Mouse (Mus musculus): Measurements from ENCODE around the gene Ttc7. TPM values are rescaled to one million over a fixed set of nuclear protein-coding genes. Genes with fewer than 3 reads are reported as not detected.

Gene Ttc7
- polyA plus RNA-seq, 1 experiment from 2014 or later, result 61.6 TPM

DNA sequence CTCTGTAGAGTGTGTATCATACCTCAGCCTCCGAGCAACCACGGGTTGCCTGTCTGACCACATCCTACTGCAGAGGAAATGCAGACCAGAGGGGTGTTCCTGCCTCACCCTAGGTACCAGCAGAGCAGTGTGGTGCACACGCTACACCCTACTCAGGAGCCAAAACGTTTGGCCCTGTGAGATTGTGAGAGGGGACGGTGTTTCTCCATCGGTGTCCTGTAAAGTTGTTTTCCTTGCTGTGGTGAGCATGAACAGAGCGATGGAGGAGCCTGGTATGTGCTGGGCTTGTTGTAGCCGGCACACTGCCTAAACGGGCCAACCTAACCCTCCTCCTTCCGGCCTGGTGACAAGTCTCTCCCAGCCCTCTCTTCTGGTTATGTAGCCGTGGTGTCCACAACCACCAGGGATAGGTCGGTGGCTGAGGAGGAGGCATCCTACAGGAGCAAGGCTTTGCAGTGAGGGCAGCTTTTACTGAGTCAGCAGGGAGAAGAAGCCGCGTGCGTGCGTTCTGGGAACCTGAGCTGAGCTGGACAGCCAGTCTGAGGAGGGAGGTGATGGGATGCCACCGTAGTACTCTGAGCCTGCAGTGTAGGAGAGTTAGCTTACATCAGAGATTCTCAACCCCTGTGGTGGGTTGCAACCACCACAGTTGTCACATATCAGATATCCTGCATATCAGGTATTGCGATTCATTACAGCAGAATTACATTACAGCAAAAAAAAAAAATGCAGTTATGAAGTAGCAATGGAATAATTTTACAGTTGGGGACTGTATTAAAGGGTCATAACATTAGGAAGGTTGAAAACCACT, 62.0 kb downstream of the Ttc7 start:
- Histone ChIP-seq H3K36me3 (ENCODE audit: inconsistent target) (peaks cover 77% of the 10 kb centered on the region), H3K4me3 (ENCODE audit: inconsistent target) (no peak overlapping the region), H3K27ac (no peak overlapping the region), H3K79me2 (ENCODE audit: inconsistent target) (no peaks in the 10 kb centered on the region)
- 27% methylated on average over 18 of the region's 18 CpGs for WGBS (ENCODE audit: missing documents)

- no peak overlapping the region for H3K27ac ChIP-seq
- H3K4me3 ChIP-seq (ENCODE audit: inconsistent target), result no peak overlapping the region
- no peaks in the 10 kb centered on the region for H3K79me2 ChIP-seq (ENCODE audit: inconsistent target)
- H3K36me3 ChIP-seq (ENCODE audit: inconsistent target), result peaks cover 77% of the 10 kb centered on the region
- whole genome bisulfite sequencing (ENCODE audit: missing documents), result 46% methylated on average over 4 of the region's 4 CpGs
These were observed 62.5 kb downstream of the Ttc7 start for GRCm38 (mm10) chr17:87345252-87345593.

GRCm38 (mm10) chr17:87348353-87348752, 65.7 kb downstream of the Ttc7 start:
- WGBS (ENCODE audit: missing documents), result 97% methylated on average over 9 of the region's 9 CpGs
- Histone ChIP-seq H3K79me2 (ENCODE audit: inconsistent target) (no peaks in the 10 kb centered on the region), H3K4me3 (ENCODE audit: inconsistent target) (no peak overlapping the region), H3K27ac (no peak overlapping the region), H3K36me3 (ENCODE audit: inconsistent target) (peaks cover 58% of the 10 kb centered on the region)

DNA sequence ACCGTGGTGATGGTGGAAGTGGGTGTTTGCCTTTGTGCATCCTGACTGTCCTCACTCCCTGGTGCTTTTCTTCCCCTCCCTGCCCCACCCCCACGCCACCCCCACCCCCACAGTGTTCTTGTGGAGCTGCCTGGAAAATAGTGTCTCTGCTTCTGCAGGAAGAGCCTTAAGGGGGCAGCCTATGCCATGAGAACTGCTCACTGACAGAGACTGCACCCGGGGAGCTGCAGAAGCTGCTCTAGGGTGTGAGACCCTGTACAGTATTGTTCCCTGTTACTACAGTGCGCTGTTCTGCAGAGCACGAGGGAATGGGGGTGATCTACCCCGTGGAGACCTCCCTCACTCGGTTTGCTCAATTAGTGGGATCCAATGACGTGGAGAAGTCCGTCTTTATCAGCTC, 66.4 kb downstream of the Ttc7 start:
- peaks cover 61% of the 10 kb centered on the region for H3K36me3 ChIP-seq (ENCODE audit: inconsistent target)
- H3K79me2 ChIP-seq (ENCODE audit: inconsistent target), result no peaks in the 10 kb centered on the region
- WGBS (ENCODE audit: missing documents), result 81% methylated on average over 8 of the region's 9 CpGs

DNA sequence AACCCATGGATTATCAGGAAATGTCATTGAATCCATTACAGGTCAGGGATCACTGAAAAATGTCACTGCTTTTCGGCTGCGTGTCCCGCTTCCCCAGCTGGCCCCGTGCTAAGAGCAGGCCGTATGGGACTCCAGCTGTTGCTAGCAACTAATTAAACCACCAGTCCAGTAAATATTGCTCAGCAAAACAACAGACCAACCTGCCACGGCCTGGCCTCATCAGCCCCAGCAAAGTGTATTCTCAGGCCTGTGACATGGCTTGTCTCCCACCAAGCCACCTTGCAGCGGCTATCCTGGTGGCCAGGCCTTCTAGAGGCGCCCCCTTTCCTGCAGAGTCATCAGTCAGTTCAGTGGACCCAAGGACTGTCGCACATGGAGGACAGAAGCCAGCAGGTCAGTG, 66.9 kb downstream of the Ttc7 start:
- Histone ChIP-seq H3K4me3 (ENCODE audit: inconsistent target) (no peak overlapping the region), H3K27ac (no peak overlapping the region), H3K79me2 (ENCODE audit: inconsistent target) (no peaks in the 10 kb centered on the region), H3K36me3 (ENCODE audit: inconsistent target) (peaks cover 66% of the 10 kb centered on the region)
- WGBS (ENCODE audit: missing documents), result 93% methylated on average over 9 of the region's 9 CpGs

More for the DNA sequence above, 66.4 kb downstream of the Ttc7 start:
- no peak overlapping the region for H3K4me3 ChIP-seq (ENCODE audit: inconsistent target)
- no peak overlapping the region for H3K27ac ChIP-seq

DNA sequence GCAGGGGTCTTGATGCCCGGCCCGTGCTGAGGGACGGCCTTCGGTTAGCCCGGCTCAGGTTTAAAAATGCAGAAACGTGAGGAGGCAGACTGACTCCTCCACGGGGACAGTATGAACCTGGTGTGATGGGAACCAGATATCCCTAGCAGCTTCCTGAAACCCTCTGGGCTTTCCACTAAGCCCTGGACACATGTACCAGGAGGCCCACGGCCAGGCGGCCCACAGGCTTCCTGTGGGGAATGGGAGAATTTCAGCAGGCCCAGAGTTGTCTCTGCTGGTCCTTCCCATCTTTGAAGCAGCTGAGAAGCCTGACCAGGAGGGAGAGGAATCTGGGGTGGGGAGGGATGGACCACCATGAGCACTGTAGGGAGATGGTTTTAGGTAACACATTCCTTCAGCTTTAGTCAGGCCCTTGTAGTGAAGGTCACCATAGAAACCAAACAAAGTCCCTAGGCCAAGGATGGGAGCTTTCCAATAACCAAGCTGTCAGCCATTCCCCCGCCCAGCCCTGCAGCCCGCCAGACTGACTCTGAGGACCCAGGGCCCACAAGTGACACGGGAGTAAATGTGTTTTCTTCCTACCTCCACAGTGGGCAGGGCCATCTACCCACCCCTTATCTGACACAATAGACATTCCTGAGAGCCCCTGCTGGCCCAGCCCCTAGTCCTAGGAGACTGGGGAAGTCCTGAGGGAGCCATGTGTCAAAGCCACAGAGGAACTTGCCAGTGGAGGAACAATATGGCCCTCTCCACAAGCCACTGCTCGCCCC, 68.0 kb downstream of the Ttc7 start:
- no peak overlapping the region for H3K27ac ChIP-seq
- no peak overlapping the region for H3K4me3 ChIP-seq (ENCODE audit: inconsistent target)
- no peaks in the 10 kb centered on the region for H3K79me2 ChIP-seq (ENCODE audit: inconsistent target)
- H3K36me3 ChIP-seq (ENCODE audit: inconsistent target), result peaks cover 65% of the 10 kb centered on the region
- WGBS (ENCODE audit: missing documents), result 88% methylated on average over 12 of the region's 13 CpGs

DNA sequence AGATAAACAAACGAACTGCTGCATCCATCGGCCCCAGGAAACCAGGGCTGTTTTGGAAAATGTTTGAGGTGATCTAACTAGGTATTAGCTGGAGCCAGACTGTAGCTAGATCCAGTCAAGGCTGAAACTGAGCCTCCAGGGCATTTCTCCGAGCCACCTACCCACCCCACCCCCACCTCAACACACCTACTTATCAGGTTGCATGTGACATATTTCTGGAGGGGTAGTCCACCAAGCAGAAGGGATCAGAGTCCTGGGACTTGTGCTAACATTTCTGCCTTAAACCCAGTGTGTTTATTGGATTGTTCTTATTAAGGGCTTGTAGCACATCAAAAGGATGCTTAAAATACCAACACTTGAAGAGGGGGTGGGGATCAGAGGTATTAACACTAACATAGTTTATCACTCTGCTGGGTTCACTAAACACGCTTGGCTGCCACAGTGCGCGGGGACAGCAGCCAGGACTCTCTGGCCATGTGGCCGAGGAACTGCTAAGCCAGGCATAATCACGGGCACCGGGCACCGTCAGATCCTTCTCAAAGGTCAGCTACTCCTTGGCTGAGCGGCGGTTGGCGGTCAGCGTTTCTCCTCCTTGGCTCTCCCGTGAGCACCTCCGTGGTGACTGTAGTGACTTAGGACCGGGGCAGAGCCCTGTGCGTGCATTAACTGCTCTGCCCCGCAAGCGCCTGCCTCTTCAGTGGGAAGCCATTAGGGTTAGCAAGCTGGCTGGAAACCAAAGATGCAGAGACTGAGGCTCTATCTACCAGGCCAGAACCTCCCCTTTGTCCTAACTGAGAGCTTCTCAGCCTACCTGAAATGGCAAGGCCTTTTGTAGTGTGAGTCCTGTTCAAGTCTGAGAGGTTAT, 68.8 kb downstream of the Ttc7 start:
- Histone ChIP-seq H3K27ac (no peak overlapping the region), H3K79me2 (ENCODE audit: inconsistent target) (no peaks in the 10 kb centered on the region), H3K36me3 (ENCODE audit: inconsistent target) (peaks cover 64% of the 10 kb centered on the region), H3K4me3 (ENCODE audit: inconsistent target) (no peak overlapping the region)
- 88% methylated on average over 20 of the region's 20 CpGs for WGBS (ENCODE audit: missing documents)

DNA sequence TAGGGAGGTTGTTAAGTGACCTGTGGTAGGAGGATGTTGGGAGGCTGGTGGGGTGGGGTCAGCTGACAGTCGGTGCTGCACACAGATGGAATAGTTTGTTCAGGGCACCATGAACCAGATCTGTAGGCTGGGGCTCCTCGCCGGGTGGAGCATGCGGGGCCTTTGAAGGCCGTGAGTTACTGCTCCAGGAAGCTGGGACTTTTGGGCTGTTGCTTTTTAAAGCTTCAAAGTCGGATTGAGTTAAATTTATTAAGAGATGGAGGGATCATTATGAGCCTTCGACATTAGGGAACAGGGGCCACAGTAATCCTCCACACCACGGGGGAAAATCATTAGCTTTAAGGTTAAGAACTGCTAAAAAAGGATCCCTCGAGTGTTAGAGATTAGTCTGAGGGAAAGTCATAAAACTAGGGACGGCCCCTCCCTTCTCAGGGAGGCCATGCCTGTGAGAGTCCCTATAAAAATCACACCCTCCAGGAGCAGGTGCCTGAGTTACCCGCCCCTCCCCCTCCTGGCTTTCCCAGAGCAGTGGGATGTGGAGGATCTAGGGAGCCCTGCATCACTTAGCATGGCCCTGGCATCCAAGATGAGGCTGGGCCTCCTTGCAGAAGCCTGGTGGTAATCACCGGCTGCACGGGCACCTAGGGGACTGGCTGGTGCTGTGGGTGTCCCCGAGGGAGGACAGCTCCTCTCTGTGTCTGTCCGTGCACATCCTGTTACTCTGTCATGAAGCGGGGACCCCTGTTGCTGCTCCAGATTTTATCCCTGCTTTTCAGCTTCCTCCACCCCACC, 69.6 kb downstream of the Ttc7 start:
- Histone ChIP-seq H3K36me3 (ENCODE audit: inconsistent target) (peaks cover 63% of the 10 kb centered on the region), H3K79me2 (ENCODE audit: inconsistent target) (no peaks in the 10 kb centered on the region), H3K27ac (no peak overlapping the region), H3K4me3 (ENCODE audit: inconsistent target) (no peak overlapping the region)
- WGBS (ENCODE audit: missing documents), result 85% methylated on average over 16 of the region's 16 CpGs

DNA sequence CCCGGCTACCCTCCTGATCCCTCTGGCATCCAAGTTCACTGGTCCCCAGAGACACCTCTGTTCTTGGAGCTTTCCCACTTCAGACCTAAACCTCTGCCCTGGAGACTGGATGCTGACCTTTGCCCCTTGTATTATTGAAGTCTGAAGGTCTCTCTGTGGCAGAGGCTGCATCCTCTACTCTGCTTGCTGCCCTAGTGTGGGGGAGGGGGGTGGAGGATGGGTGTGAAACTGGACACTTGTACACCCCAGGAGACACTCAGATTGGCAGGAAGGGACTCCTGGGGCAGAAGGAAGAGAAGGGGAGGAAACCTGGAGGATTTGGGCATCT, 70.2 kb downstream of the Ttc7 start:
- 91% methylated on average over 1 of the region's 1 CpGs for WGBS (ENCODE audit: missing documents)
- Histone ChIP-seq H3K79me2 (ENCODE audit: inconsistent target) (no peaks in the 10 kb centered on the region), H3K4me3 (ENCODE audit: inconsistent target) (no peak overlapping the region), H3K36me3 (ENCODE audit: inconsistent target) (peaks cover 58% of the 10 kb centered on the region), H3K27ac (no peak overlapping the region)

- H3K36me3 ChIP-seq (ENCODE audit: inconsistent target), result peaks cover 61% of the 10 kb centered on the region
- H3K27ac ChIP-seq, result no peak overlapping the region
- H3K79me2 ChIP-seq (ENCODE audit: inconsistent target), result no peaks in the 10 kb centered on the region
- no peak overlapping the region for H3K4me3 ChIP-seq (ENCODE audit: inconsistent target)
- 92% methylated on average over 8 of the region's 8 CpGs for WGBS (ENCODE audit: missing documents)
These were observed 71.1 kb downstream of the Ttc7 start for GRCm38 (mm10) chr17:87353745-87354320.

- H3K27ac ChIP-seq, result no peak overlapping the region
- peaks cover 61% of the 10 kb centered on the region for H3K36me3 ChIP-seq (ENCODE audit: inconsistent target)
- no peaks in the 10 kb centered on the region for H3K79me2 ChIP-seq (ENCODE audit: inconsistent target)
- WGBS (ENCODE audit: missing documents), result 93% methylated on average over 8 of the region's 8 CpGs
- no peak overlapping the region for H3K4me3 ChIP-seq (ENCODE audit: inconsistent target)
These were observed 72.8 kb downstream of the Ttc7 start for GRCm38 (mm10) chr17:87355456-87355855.

- 100% methylated on average over 5 of the region's 5 CpGs for WGBS (ENCODE audit: missing documents)
- Histone ChIP-seq H3K36me3 (ENCODE audit: inconsistent target) (peaks cover 69% of the 10 kb centered on the region), H3K79me2 (ENCODE audit: inconsistent target) (no peaks in the 10 kb centered on the region), H3K4me3 (ENCODE audit: inconsistent target) (no peak overlapping the region), H3K27ac (no peak overlapping the region)
These were observed 73.6 kb downstream of the Ttc7 start for GRCm38 (mm10) chr17:87356261-87356660.

DNA sequence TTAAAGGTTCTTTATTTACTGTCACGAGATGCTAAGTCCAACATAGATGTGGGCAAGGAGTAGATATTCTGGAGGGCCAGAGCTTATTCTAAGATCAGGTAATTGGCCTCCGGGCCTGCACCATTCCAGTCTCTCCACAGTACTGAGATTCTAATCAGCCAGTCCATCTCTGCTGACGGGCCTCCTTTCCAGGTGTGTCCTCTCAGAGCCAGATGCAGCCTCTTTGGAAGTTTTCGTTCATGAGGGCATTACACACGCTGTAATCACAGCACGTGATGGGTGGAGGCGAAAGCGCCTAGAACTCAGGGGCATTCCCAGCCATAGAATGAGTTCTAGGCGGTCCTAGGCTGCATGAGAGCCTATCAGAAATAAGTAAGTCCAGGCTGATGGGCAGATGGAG, 74.8 kb downstream of the Ttc7 start:
- Histone ChIP-seq H3K79me2 (ENCODE audit: inconsistent target) (no peaks in the 10 kb centered on the region), H3K4me3 (ENCODE audit: inconsistent target) (no peak overlapping the region), H3K36me3 (ENCODE audit: inconsistent target) (peaks cover 79% of the 10 kb centered on the region), H3K27ac (no peak overlapping the region)
- WGBS (ENCODE audit: missing documents), result 96% methylated on average over 8 of the region's 9 CpGs

DNA sequence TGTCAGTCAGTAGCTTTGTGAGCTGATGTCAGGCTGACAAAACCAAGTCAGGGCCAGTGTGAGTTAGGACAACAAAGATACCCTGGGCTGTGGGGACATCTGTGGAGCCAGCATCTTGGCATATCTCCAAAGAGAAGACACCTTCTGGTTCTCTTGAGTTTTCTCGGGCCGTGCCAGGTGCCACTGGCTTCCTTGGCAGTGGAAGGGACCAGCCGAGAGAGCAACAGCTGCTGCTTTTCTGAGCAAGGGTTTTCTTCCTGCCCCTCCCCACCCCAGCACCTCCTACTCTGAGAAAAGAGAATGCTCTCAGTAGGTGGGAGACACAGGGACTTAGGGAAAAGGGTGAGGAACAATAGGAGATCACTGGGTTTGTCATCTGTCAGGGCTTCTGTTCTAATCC, 78.4 kb downstream of the Ttc7 start:
- no peak overlapping the region for H3K4me3 ChIP-seq (ENCODE audit: inconsistent target)
- peaks cover 80% of the 10 kb centered on the region for H3K36me3 ChIP-seq (ENCODE audit: inconsistent target)
- WGBS (ENCODE audit: missing documents), result 89% methylated on average over 3 of the region's 3 CpGs
- H3K27ac ChIP-seq, result no peak overlapping the region
- no peaks in the 10 kb centered on the region for H3K79me2 ChIP-seq (ENCODE audit: inconsistent target)
